Mouse (Mus musculus): Measurements from ENCODE around the gene Ccdc141.

Ccdc141 gene

DNA sequence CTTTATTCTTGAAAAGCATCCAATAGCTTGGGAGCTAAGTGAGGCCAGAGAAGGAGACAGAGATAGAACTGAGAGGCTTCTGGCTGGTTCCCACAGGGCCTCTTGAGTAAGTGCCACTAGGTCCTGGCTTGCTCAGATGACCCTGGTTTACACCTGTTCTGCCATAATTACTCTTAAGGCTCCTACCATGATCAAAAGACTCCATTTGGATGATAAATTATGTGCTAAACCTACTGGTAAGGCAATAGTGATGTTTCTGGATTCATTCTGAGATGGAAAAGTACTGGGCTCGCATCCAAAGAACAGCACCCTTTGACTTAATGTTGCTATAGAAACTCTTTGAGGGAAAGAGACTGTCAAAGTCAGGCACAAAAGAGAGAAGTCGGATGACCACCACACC, 3.9 kb upstream of the Ccdc141 start:
- DNase-seq (ENCODE audit: low read depth, low spot score): no peak

DNA sequence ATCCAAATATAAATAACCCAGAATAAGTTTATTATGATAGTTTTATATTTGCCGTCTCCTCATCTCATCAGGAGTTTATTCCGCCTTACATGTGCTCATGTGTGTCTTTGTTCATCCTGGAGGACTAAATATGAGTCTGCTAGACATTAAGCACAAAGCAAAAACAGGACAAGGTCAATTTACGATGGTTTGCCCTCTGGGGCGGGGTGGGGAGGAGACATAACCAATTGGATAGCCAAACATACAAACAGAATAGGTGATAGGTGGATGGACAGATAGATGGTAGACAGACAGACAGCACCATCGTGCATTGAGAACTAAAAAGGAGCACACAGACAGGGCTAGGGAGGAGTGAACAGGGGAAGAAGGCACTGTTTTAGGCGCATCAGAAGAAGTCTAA, 3.4 kb upstream of the Ccdc141 start:
- DNase-seq (ENCODE audit: low read depth, low spot score): no peak

DNA sequence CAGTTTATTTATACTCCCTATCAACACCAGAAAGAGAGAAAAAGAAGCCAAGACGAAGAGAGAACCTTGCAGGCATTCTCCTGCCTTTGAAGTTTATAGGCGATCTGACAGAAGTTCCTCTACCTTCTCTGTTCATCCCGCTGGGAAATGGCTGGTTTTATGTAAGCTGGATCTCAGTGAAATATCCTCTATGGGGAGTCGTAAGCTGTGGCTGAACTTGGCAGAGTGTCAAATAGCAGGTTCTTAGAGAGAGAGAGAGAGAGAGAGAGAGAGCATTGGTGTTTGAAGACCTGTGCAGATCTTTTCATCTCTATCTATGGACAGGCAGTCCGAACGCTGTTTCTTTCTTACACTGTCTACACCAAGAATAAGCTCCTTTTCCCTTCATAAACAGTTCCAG, 2.9 kb upstream of the Ccdc141 start:
- DNase-seq (ENCODE audit: low read depth, low spot score): no peak

DNA sequence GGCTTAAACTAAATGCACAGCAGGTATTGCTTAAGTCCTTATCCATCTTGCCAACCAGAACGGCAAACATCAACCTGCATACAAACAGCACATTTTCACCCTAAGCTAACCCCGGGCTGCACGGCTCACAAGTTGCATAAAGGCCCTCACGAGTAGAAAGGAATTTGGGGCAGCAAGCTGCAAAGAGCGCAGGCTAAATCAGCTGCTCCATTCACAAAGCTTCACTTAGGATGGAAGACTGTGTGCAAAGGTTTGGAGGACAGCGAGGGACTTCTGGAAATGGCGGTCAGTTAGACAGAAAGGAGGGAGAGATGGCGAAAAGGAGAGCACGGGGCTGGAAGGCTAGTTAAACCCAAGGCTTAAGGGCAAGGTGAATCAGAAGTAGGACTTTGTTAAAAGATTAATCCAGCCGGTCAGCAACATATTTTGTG, 1.8 kb upstream of the Ccdc141 start:
- no peak for DNase-seq (ENCODE audit: low read depth, low spot score)

DNA sequence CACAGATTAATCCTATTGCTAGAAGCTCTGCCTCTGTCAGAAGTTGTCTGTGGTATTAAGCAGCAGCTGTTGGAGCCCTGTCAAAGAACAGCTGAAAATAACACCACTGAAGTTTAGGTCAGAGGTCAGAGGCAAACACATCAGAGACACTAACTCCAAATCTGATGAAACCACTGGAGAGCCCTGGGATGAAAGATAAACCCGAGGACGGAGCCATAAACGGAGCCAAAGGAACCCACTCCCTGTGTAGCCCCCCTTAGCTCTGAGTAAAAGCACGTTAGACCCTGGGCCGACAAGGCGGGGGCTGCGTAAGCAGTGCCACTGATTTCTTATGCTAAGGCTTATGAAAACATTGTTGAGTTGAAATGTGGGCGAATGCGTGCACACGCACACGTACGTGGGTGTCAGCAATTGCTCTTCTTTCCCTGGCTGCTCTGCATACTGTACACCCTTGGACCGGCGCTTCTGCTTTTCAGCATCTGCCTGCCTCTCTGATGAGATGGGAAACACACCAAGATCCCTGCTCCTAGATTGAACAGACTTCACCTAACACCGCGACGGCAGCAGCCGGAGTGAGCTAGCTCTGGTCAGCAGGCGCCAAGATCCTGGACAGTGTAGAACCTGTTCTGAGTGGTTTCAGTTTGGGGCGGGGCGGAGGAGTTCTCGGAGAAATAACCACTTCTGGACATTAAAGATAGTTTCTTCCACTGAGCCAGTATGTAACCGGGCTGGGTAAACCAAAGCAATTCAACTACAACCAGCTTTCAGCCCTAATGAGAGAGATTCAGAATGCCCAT, 1.2 kb upstream of the Ccdc141 start:
- DNase-seq (ENCODE audit: low read depth, low spot score): no peak

DNA sequence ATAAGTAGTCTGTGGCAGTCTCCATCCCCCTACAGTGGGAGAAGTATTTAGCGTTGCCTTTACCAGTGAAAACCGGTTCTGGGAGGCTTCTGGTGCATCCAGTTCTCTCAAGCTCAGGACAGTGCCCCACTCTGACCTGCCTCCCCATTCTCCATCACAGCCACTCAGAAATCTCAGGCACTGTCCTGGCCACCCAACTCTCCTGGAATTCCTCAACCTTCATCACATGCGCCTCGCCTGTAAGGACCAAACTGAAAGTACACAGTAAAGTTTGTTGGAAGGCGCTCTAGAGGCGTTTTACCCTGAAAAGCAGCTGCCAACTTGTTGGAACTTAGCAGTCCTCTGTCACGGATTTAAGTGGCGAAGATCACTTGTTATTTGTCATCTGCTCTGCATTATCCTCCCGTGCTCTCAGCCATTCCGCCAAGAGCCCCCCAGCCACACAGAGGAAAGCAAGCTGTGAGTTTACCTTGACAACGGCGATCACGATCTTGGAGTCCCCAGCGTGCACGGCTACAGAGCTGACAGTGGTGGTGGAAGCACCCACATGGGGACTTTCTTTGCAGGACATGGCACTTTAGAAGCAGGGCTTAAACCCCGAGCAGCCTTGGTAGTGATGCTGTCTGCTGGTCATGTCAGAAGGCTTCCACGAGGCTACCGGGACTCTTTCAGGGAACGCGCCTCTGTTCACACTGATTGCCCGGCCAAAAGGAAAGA, 362 bp downstream of the Ccdc141 start:
- no peak for DNase-seq (ENCODE audit: low read depth, low spot score)

DNA sequence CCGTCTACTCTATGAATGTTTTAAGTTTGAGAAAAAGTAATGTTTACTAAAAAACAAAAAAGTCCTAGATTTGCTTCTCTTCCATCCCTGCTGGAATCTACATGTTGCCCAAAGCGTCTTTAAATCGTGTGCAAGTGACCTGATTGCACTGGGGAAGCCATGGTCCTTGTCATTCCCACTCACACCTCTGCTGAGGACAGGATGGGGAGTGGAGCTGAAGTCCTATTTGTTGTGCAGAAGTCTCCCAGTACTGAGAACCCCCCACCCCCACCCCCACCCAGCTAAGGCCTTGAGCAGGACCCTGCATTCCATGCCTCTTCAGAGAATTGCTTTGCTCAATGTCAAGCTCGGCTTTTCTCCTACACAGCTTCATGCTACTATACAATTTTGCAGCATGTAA, 1.2 kb downstream of the Ccdc141 start:
- DNase-seq (ENCODE audit: low read depth, low spot score): no peak

DNA sequence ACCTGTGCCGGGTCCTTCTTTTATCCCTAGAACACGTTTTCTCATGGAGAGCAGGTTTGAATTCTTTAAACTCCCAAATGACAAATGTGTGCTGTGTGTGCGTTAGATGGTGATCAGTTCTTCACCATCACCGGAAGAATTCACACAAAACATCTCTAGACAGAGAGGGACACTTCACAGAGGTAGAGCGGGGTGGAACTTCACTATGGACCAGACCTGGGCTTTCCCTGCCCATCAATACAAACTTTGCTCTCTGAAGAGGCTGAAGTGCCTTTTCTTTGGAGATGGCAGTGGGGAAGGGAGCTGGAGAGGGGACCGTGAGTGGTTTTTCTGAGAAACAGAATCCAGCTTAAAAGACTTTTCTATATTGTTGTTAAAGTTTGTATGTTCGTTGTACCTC, 1.7 kb downstream of the Ccdc141 start:
- no peak for DNase-seq (ENCODE audit: low read depth, low spot score)

DNA sequence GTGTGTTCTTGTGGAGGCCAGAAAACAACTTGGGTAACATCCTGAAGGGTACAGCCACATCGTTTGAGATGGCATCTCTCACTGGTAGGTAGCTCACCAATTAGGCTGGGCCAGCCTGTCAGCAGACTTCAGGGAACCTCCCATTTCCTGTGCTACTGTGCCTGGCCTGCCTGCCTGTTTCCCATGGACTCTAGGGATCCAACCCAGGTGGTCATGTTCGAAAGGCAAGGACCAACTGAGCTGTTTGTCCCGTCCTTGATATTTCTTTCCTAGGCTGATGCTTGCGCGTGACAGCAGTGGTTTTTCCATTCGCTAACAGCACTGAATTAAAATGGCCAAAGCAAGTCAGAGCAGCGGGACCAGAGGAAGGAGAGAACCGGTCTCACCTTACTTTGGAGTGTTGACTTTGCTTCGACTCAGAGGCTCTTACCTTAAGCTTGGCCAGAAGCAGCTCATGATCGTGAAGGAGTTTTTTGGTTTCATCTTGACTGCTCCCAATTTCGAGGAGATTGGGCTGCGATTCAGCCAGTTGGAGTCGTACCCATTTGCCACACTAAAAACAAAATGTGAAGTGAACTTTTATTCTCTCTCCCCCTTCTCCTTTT, 2.3 kb downstream of the Ccdc141 start:
- DNase-seq (ENCODE audit: low read depth, low spot score): no peak

DNA sequence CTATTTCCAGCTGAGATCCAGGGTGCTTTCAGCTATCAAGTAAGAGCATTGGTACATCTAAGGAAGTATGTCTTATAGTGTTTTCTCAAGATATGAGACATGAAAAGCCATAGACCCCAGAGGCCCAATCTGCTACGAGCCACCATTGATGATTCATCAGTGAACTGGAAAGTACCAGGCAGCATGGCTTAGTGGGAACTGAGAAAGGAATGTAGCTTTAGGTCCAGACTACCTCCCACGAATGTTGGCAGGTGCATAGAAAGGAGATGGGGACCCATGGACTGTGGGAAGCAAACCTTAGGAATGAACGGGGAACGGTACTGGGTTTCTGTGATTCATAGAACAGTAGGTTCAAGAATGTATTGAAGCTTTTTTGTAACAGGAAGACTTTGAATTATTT, 4.1 kb downstream of the Ccdc141 start:
- DNase-seq (ENCODE audit: low read depth, low spot score): no peak

DNA sequence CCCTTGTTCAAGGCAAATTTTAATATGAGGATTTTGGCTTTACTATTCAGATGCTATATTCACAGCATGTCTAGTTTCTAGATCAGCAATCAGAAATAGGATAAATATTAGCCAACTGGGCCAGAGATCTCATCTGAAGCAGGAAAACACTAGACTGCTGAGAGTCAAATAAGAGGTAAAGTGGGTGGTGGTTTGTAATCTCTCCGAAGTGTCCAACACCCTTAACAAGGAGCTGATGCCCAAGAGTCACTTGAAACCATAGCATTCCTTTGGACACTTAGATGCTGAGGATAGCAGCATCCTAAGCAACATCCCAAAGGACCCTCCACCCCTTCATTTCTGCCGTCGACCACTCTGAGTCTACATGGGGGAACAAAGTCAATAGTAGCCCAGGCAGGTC, 5.8 kb downstream of the Ccdc141 start:
- no peak for DNase-seq (ENCODE audit: low read depth, low spot score)

DNA sequence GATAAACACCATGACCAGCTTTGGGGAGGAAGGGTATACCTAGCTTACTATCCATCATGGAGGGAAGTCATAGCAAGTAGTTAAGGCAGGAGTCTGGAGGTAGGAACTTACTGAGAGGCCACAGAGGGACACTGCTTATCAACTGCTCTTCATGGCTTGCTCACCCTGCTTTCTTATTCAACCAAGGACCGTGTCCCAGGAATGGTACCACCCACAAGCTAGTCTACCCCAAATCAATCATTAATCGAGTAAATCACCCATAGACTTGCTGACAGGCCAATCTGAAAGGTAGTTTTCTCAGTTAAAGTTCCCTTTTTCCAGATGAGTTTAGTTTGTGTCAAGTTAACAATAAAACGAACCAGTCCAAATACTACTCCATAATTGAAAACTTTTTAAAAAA, 7.1 kb downstream of the Ccdc141 start:
- DNase-seq (ENCODE audit: low read depth, low spot score): no peak

DNA sequence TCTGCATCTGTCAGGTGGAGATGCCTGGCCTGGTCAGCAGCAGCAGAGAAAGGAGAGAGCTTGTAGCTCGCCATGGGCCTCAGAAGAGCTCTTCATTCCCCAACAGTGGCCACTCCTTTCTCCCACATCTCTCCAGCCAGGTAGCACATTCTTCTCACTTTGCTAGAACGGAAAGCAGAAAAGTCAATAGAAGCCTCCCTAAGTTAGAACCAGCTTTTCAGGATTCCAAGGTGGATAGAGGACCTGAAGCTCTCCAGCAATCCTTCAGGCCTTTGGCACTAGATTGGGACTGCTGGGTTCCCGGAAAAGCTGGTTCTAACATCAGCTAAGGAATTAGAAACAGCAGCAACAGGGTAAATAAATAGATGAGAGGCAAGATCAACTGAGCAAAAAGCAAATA, 8.3 kb downstream of the Ccdc141 start:
- DNase-seq (ENCODE audit: low read depth, low spot score): no peak

DNA sequence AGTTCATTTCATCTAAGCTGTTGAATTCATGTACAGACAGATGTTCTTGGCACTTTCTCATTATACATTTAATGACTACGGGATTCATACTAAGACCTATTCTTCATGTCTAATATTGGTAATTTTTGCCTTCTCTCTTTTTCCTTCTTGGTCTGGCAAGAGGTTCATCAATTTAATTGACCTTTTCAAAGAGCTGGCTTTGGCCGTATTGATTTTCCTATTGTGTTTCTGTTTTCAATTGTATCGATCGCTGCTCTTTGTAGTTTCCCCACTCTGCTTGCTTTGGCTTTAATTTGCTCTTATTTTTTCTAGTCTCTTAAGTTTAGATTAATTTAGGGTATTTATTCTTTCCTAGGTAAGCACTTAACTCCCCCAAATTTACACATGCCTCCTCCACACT, 12.9 kb downstream of the Ccdc141 start:
- no peak for DNase-seq (ENCODE audit: low read depth, low spot score)

DNA sequence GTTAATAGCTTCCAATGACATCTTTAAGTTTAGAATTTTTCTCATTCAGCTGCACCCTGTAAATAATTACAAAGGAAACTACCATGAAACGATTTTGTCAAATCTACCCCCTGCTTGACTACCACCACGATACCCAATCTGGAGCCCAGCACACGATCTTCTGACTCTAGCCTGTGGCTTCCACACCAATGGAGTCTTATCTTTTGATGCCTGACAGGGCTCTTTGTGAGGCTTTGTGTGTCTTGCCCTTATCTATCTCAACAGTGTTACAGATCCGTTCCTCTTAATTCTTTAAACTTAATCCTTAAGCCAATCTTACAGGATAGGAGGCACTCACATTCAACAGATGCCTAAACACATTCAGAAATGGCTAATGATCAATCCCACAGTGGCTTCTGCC, 16.4 kb downstream of the Ccdc141 start:
- no peak for DNase-seq (ENCODE audit: low read depth, low spot score)

DNA sequence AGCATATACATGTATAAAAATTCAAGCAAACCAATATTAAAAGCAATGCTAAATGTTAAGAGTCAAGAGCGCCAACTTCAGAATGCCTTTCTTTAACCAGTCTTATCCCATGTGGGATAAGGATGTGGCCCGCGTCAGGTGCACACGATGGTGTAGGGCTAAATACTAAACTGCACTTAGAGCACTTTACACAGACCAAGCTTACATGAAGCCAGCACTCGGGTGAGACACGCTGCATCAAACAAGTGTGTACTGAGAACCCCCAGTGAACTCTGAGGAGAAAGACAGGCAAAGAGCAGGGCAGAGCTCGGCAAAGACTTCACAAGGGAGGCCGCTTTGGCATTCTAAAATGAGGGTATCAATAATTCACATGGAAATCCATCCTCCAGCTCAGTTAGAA, 19.2 kb downstream of the Ccdc141 start:
- DNase-seq (ENCODE audit: low read depth, low spot score): no peak

DNA sequence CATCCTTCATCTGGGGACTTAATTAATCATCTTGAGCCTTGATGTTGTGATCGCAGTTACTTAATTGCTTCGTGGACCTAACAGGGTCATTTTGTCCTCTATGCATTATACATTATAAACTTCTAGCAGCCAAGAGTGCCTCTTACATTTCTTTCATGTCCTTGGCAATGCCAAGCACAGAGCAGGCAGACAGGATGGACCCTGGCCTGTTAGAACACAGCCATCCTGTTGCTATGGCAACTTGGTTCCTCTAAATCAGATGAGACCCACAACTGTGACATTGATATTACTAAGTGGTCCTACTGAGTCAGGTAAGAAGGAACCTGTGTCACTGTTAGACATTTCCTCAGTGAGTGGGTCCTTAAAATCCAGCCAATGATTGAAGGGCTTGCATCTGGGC, 20.9 kb downstream of the Ccdc141 start:
- no peak for DNase-seq (ENCODE audit: low read depth, low spot score)

DNA sequence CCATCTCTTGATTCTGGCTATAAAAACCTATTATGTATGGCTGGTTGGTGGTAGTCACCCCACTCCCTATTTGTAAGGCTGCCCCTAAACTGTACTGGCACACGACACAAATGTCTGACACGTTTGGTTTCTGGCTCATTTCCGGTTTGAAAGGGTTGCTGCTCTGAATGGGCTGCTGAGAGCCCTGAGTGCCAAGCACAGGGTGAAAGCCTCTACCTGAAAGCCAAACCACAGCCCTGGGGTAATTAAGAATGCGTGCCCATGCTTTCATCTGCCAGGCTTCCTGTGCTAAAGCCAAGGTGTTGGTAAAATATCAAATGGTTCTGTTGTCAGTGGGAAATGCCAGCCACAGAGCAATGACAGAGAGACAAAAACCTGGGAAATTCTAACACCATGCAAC, 22.2 kb downstream of the Ccdc141 start:
- DNase-seq (ENCODE audit: low read depth, low spot score): no peak

DNA sequence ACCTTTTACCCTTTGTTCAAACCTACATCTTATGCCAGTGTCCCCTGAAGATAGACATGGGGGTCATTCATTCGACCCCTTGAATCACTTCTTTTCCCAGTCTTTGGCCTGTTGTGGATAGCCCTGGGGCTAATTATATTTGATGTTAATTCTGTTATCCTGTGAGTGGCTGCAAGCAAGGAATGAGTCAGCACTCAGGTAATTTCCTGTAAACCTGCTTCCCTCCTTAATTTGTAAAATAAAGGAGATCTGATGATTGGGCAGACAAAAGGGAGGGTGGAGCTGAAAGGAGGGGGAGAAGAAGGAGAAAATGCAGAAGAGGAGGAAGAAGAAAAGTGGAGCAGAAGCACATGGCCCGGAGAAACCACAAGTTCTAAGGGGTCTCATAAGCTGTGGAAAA, 23.5 kb downstream of the Ccdc141 start:
- no peak for DNase-seq (ENCODE audit: low read depth, low spot score)

DNA sequence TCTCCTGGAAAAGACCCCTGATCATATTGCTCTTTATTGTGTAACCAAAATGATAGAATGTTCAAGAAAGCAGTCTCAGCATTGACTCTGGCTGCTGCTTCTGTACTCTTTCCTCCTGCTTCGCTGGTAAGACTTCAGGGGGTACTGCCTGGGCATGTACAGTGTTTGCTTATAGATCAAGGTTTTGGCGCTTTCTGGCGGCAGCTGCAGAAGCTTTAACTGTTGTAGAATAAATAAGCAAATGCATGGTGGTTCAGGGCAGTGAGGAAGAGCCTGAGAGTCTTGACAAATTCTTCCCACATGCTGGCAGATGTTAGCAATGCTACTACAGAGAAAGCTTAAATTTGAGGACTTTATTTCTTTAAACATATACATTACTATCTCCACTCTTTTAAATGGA, 24.1 kb downstream of the Ccdc141 start:
- no peak for DNase-seq (ENCODE audit: low read depth, low spot score)

DNA sequence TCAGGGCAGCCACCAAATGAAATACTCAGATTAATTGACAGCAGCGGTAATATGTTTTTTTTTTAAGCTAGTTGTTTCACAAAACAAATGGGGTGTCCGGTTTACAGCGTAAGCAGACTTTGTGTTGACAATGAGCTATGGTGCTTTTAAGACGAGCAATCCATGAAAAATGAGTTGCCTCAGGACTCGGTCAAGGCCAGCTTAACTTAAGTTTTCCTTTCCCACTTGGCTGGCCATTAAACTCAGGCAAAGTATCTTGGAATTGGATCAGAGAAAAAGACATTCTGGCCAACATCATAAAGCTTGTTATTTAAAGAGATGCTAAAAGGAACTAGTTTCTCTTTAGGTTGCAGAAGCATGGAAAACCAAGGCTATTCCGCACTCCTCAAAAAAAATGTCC, 26.9 kb downstream of the Ccdc141 start:
- no peak for DNase-seq (ENCODE audit: low read depth, low spot score)

DNA sequence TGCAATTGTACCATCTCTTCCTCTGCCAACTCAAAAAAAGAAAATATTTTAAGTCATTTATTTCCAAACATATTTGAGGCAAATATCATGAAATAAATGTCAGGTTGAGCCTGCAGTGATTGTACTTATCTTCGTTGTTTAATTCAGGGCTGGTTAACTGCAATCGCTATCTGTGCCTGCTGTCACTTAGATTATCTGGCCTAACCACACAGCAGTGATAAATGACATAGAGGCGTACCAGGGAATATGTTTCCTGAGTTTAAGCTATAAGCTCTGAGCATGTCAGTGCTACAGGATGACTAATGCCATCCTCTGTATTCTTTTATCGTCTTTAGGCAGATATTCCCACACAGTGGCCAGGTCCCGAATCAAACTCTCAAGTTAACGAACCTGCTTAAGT, 31.6 kb downstream of the Ccdc141 start:
- DNase-seq (ENCODE audit: low read depth, low spot score): no peak

DNA sequence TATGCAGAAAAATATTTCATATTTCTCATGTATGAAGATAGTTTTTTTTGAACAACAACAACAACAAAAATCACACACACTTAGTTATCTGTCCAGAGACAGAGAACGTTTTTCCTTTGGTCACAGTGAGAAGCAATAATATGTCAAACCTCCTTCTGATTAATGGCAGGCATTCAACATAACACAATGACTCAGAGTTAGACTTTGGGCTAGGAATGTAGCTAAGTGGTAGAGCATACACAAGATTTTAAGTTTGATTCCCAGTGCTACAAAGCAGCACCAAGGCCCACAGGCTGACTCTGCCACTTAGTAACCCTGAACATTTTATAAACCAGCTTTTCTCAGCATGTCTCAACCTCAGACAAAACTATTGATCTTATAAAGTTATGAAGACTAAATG, 35.5 kb downstream of the Ccdc141 start:
- no peak for DNase-seq (ENCODE audit: low read depth, low spot score)

Measured in brain, embryonic 18.5 days (tissue).